Mouse (Mus musculus): ENCODE measurements around the gene Evi5. TPM values are rescaled to one million over a fixed set of nuclear protein-coding genes. Genes with fewer than 3 reads are reported as not detected.
A peak's percentile ranks its signal among the peaks of the same experiment; 100 is the strongest.

The Evi5 gene
- total and polyA plus RNA-seq, 3 experiments = 4.6 to 8.4 TPM; not detected in 1

DNA sequence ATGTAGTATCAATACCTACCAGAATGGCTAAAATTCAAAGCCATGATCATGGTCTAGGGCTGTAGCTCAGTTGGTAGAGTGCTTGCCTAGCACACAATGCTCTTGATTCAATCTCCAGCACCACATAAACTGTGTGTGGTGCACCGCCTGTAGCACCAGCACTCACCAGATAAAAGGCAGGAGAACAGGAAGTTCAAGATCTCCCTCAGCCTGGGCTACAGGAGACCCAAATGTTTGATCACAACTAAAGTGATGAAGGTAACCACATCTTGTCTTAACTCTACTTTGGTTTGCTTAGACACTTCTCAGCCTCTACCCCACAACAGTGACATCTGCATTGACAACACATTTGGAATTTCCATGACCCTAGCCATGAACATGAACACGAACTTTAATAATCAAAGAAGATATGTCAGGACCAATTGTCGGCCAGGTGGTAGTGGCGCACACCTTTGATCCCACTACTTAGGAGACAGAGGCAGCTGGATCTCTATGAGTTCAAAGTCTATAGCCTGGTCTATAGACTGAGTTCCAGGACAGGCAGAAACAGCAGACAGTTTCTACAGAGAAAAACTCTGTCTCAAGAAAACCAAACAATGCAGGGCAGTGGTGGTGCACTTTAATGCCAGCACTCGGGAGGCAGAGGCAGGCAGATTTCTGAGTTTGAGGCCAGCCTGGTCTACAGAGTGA is 34.2 kb downstream of the Evi5 start:
- DNase-seq (ENCODE audit: low read depth, low spot score) = peak; percentile 65
- Histone ChIP-seq H3K4me1 (ENCODE audit: control insufficient read depth in 1 of 2, insufficient read depth in 2 of 2, low read length in 2 of 2) (peaks cover 2 to 12% of the 10 kb centered on the region in 2 experiments; a peak in 3 of 4 replicates), H3K9ac (ENCODE audit: control insufficient read depth, low read depth, low read length, poor library complexity, severe bottlenecking) (no peak overlapping the region), H3K36me3 (ENCODE audit: control insufficient read depth in 1 of 2, insufficient read depth in 2 of 2, low read length in 2 of 2) (peaks cover 0 to 12% of the 10 kb centered on the region in 2 experiments; a peak in 3 of 4 replicates), H3K79me2 (ENCODE audit: control insufficient read depth, insufficient read depth, low read length, poor library complexity) (no peaks in the 10 kb centered on the region), H3K27me3 (ENCODE audit: control insufficient read depth in 1 of 2, insufficient read depth in 2 of 2, low read length in 2 of 2) (no peaks in the 10 kb centered on the region), H3K9me3 (replicated peaks; ENCODE audit: insufficient read depth, low read length) (no peaks in the 10 kb centered on the region), H3K27ac (ENCODE audit: control insufficient read depth, low read depth, low read length) (no peak overlapping the region), H3K4me3 (ENCODE audit: control insufficient read depth in 1 of 2, insufficient read depth in 1 of 2, low read depth in 2 of 2, low read length in 2 of 2) (no peak overlapping the region)
- TF ChIP-seq TAL1 (IDR thresholded peaks at IDR 0.05; ENCODE audit: low read length) (peak; percentile 35; the same call in 1 of the 2 replicates), GATA1 (IDR thresholded peaks at IDR 0.05; ENCODE audit: low read depth, low read length) (peak; percentile 52; the same call in 1 of the 2 replicates), MEF2A (IDR thresholded peaks at IDR 0.05; ENCODE audit: extremely low read depth, insufficient replicate concordance, low read depth, low read length, poor library complexity, severe bottlenecking) (no peak), TCF12 (IDR thresholded peaks at IDR 0.05; ENCODE audit: low read depth, low read length) (0 out of 2 replicates have a peak, but pooled peaks have one; percentile 36), EP300 (IDR thresholded peaks at IDR 0.05; ENCODE audit: low read depth in 1 of 2, low read length in 2 of 2) (peak; percentile 52 to 54; a peak in 2 of 4 replicates), ELF1 (IDR thresholded peaks at IDR 0.05; ENCODE audit: low read depth, low read length) (peak; percentile 30; the same call in 1 of the 2 replicates), GABPA (IDR thresholded peaks at IDR 0.05; ENCODE audit: low read depth, low read length) (no peak), RCOR1 (IDR thresholded peaks at IDR 0.05; ENCODE audit: low read depth, low read length) (peak; percentile 27; the same call in 1 of the 2 replicates)

DNA sequence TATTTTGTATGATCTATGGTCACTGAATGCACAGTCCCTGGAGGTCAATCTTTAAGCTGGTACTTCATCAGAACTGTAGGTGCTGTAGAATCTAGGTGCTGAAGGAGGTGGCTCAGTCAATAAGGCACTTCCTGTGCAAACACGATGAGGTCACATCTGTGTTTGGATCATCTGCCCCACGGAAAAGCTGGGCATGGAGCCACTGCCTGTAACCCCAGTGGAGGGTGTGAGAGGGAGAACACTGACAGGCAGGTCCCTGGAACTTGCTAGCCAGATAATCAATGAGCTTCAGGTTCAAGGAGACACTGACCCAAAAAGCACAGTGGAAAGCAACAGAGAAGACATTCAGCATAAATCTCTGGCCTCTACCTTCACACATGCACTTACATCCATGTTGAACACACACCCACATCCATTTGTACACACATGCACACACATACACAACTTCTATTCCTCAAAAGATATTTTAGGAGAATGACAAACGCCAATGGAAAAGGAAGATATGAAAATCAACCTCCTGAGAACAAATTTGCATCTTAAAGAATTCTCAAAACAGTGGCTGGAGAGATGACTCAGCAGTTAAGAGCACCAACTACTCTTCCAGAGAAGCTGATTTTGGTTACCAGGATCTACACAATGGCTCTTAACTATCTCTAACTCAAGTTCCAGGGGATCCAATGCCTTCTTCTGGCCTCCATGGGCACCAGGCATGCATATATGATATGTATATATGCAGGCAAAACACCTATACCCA is 35.8 kb downstream of the Evi5 start:
- H3K9me3 ChIP-seq (replicated peaks; ENCODE audit: insufficient read depth, low read length) = no peaks in the 10 kb centered on the region
- no peak overlapping the region for H3K27ac ChIP-seq (ENCODE audit: control insufficient read depth, low read depth, low read length)
- H3K4me3 ChIP-seq (ENCODE audit: control insufficient read depth in 1 of 2, insufficient read depth in 1 of 2, low read depth in 2 of 2, low read length in 2 of 2) = no peak overlapping the region
- H3K27me3 ChIP-seq (ENCODE audit: control insufficient read depth in 1 of 2, insufficient read depth in 2 of 2, low read length in 2 of 2) = no peaks in the 10 kb centered on the region
- TF ChIP-seq TCF12 (IDR thresholded peaks at IDR 0.05; ENCODE audit: low read depth, low read length) (no peak), NRF1 (IDR thresholded peaks at IDR 0.05; ENCODE audit: insufficient read depth, low read depth, low read length, poor library complexity, severe bottlenecking) (no peak), USF1 (IDR thresholded peaks at IDR 0.05; ENCODE audit: low read depth, low read length) (no peak), MAZ (IDR thresholded peaks at IDR 0.05; ENCODE audit: low read depth, low read length) (no peak), KAT2A (conservative IDR thresholded peaks at IDR 0.05; ENCODE audit: low read depth, low read length) (no peak), TAL1 (IDR thresholded peaks at IDR 0.05; ENCODE audit: low read length) (no peak), MEF2A (IDR thresholded peaks at IDR 0.05; ENCODE audit: extremely low read depth, insufficient replicate concordance, low read depth, low read length, poor library complexity, severe bottlenecking) (no peak), NELFE (IDR thresholded peaks at IDR 0.05; ENCODE audit: low read depth, low read length) (no peak), SIN3A (IDR thresholded peaks at IDR 0.05; ENCODE audit: low read length) (no peak)
- H3K9ac ChIP-seq (ENCODE audit: control insufficient read depth, low read depth, low read length, poor library complexity, severe bottlenecking) = no peak overlapping the region
- DNase-seq (ENCODE audit: low read depth, low spot score) = peak; percentile 23
- H3K36me3 ChIP-seq (ENCODE audit: control insufficient read depth in 1 of 2, insufficient read depth in 2 of 2, low read length in 2 of 2) = peaks cover 0 to 12% of the 10 kb centered on the region in 2 experiments; a peak in 3 of 4 replicates
- H3K4me1 ChIP-seq (ENCODE audit: control insufficient read depth in 1 of 2, insufficient read depth in 2 of 2, low read length in 2 of 2) = peaks cover 2 to 12% of the 10 kb centered on the region in 2 experiments; a peak in 3 of 4 replicates
- H3K79me2 ChIP-seq (ENCODE audit: control insufficient read depth, insufficient read depth, low read length, poor library complexity) = no peaks in the 10 kb centered on the region

Data from MEL (cell line).